ENCODE assay signal across 20 mouse cellular contexts in genomic region chr5:148640523-148640922, GRCm38 (mm10).
DNase-seq lines count a peak whose midpoint lies in the region; ATAC-seq and TF ChIP-seq lines count a peak whose summit lies in the region.
"Had no signal": no experiment of that assay in that cellular context is flagged by ENCODE, and none has a peak within 500 bp of the region (broad histone marks: within the 10 kb centered on the region; RNA-seq: fewer than 3 reads in every experiment).

No protein-coding gene starts in this region.

- 0 out of 2 replicates have a peak, but pooled peaks cover 1% of the 10 kb centered on the region for H3K4me1 ChIP-seq in forebrain, embryonic 11.5 days (replicated peaks; ENCODE audit: control insufficient read depth, insufficient read depth, low read length)
- H3K4me1 ChIP-seq in forebrain, embryonic 12.5 days: no peaks in the 10 kb centered on the region
- H3K4me1 ChIP-seq in kidney, postnatal 0 days (replicated peaks; ENCODE audit: insufficient read depth, low read length): 0 out of 2 replicates have a peak, but pooled peaks cover 2% of the 10 kb centered on the region
- H3K4me1 ChIP-seq in limb, embryonic 10.5 days: peaks cover 18% of the 10 kb centered on the region
- H3K4me1 ChIP-seq in midbrain, postnatal 0 days (ENCODE audit: insufficient read depth, low read length): no peaks in the 10 kb centered on the region
- H3K4me1 ChIP-seq: neural tube, embryonic 12.5 days; stomach, embryonic 15.5 days had no signal

- no peak for TF ChIP-seq CTCF in kidney, postnatal 0 days (IDR thresholded peaks at IDR 0.05; ENCODE audit: low read depth)
- no peak for TF ChIP-seq CTCF in midbrain, postnatal 0 days (IDR thresholded peaks at IDR 0.05)

- H3K27me3 ChIP-seq in forebrain, embryonic 11.5 days (ENCODE audit: control insufficient read depth, insufficient read depth, low read length): no peaks in the 10 kb centered on the region
- H3K27me3 ChIP-seq in forebrain, embryonic 12.5 days: no peaks in the 10 kb centered on the region
- H3K27me3 ChIP-seq in kidney, postnatal 0 days (ENCODE audit: insufficient read depth, low read length): no peaks in the 10 kb centered on the region
- peaks cover 19% of the 10 kb centered on the region for H3K27me3 ChIP-seq in limb, embryonic 10.5 days (ENCODE audit: low read depth, poor library complexity, severe bottlenecking)
- H3K27me3 ChIP-seq in midbrain, postnatal 0 days (ENCODE audit: insufficient read depth, low read length): no peaks in the 10 kb centered on the region
- H3K27me3 ChIP-seq: neural tube, embryonic 12.5 days; stomach, embryonic 15.5 days had no signal

- H3K4me2 ChIP-seq in forebrain, embryonic 11.5 days (ENCODE audit: low read depth, low read length, severe bottlenecking): no peak overlapping the region
- H3K4me2 ChIP-seq in forebrain, embryonic 12.5 days: no peak overlapping the region
- H3K4me2 ChIP-seq in kidney, postnatal 0 days (ENCODE audit: low read length): no peak overlapping the region
- H3K4me2 ChIP-seq in midbrain, postnatal 0 days (ENCODE audit: low read depth, low read length, poor library complexity, severe bottlenecking): peak overlapping the region; percentile 9; the same call in 1 of the 2 replicates
- H3K4me2 ChIP-seq: neural tube, embryonic 12.5 days; stomach, embryonic 15.5 days had no signal

- no peaks in the 10 kb centered on the region for H3K36me3 ChIP-seq in forebrain, embryonic 11.5 days (ENCODE audit: control insufficient read depth, insufficient read depth, low read length)
- H3K36me3 ChIP-seq in forebrain, embryonic 12.5 days (replicated peaks): no peaks in the 10 kb centered on the region
- H3K36me3 ChIP-seq in kidney, postnatal 0 days (ENCODE audit: insufficient read depth, low read length): no peaks in the 10 kb centered on the region
- no peaks in the 10 kb centered on the region for H3K36me3 ChIP-seq in limb, embryonic 10.5 days
- no peaks in the 10 kb centered on the region for H3K36me3 ChIP-seq in midbrain, postnatal 0 days (ENCODE audit: insufficient read depth, low read length)
- H3K36me3 ChIP-seq: heart, embryonic 10.5 days; neural tube, embryonic 12.5 days; stomach, embryonic 15.5 days had no signal

- 0 out of 2 replicates have a peak, but pooled peaks have one; percentile 39 for ATAC-seq in forebrain, embryonic 11.5 days (replicated peaks; ENCODE audit: low FRiP score)
- no peak for ATAC-seq in forebrain, embryonic 12.5 days (ENCODE audit: low FRiP score)
- peak; percentile 30; the same call in 1 of the 2 replicates for ATAC-seq in kidney, postnatal 0 days (replicated peaks; ENCODE audit: low FRiP score, low read depth)
- ATAC-seq in midbrain, postnatal 0 days (ENCODE audit: low FRiP score): no peak

- DNase-seq in forebrain, embryonic 11.5 days (ENCODE audit: low spot score): no peak
- DNase-seq in kidney, postnatal 0 days (ENCODE audit: low spot score): no peak
- no peak for DNase-seq in kidney, adult 9 months
- no peak for DNase-seq in limb, embryonic 10.5 days (ENCODE audit: low spot score)
- no peak for DNase-seq in midbrain, postnatal 0 days (ENCODE audit: low spot score)
- no peak for DNase-seq in frontal cortex, postnatal 36 days (ENCODE audit: low spot score in 2 of 2)
- no peak for DNase-seq in urinary bladder, adult 18-20 months (ENCODE audit: low spot score in 2 of 2)
- DNase-seq: adrenal gland, postnatal 25 days; cerebellum, adult 9-11 months; gastrocnemius, postnatal 14 days; heart, postnatal 4 days; layer of hippocampus, postnatal 36 days; lung, postnatal 14 days; right cerebral cortex, postnatal 4 days; thymus, postnatal 14 days had no signal

- no peak overlapping the region for H3K9ac ChIP-seq in forebrain, embryonic 11.5 days (ENCODE audit: low read length)
- H3K9ac ChIP-seq in forebrain, embryonic 12.5 days: no peak overlapping the region
- no peak overlapping the region for H3K9ac ChIP-seq in kidney, postnatal 0 days (ENCODE audit: low read depth, low read length)
- H3K9ac ChIP-seq in midbrain, postnatal 0 days (replicated peaks; ENCODE audit: low read length, poor library complexity, severe bottlenecking): no peak overlapping the region
- H3K9ac ChIP-seq: liver, embryonic 14.5 days; neural tube, embryonic 12.5 days; stomach, embryonic 15.5 days had no signal

- 35% methylated on average over 13 of the region's 14 CpGs for WGBS in forebrain, embryonic 11.5 days
- WGBS in forebrain, embryonic 12.5 days: 41% methylated on average over 13 of the region's 14 CpGs
- WGBS in kidney, postnatal 0 days: 32% methylated on average over 12 of the region's 14 CpGs
- WGBS in limb, embryonic 10.5 days: 46% methylated on average over 14 of the region's 14 CpGs
- WGBS in midbrain, postnatal 0 days: 36% methylated on average over 12 of the region's 14 CpGs

- no peaks in the 10 kb centered on the region for H3K9me3 ChIP-seq in forebrain, embryonic 11.5 days (ENCODE audit: control insufficient read depth, low read length)
- H3K9me3 ChIP-seq in forebrain, embryonic 12.5 days: no peaks in the 10 kb centered on the region
- no peaks in the 10 kb centered on the region for H3K9me3 ChIP-seq in kidney, postnatal 0 days (replicated peaks; ENCODE audit: low read length)
- H3K9me3 ChIP-seq in limb, embryonic 10.5 days (replicated peaks): no peaks in the 10 kb centered on the region
- no peaks in the 10 kb centered on the region for H3K9me3 ChIP-seq in midbrain, postnatal 0 days (ENCODE audit: low read length)
- H3K9me3 ChIP-seq: heart, embryonic 10.5 days; neural tube, embryonic 12.5 days; stomach, embryonic 15.5 days had no signal

- H3K27ac ChIP-seq in forebrain, embryonic 11.5 days (ENCODE audit: low read depth, low read length): no peak overlapping the region
- H3K27ac ChIP-seq in forebrain, embryonic 12.5 days: no peak overlapping the region
- H3K27ac ChIP-seq in kidney, postnatal 0 days: no peak overlapping the region
- no peak overlapping the region for H3K27ac ChIP-seq in limb, embryonic 10.5 days
- no peak overlapping the region for H3K27ac ChIP-seq in midbrain, postnatal 0 days (ENCODE audit: low read depth, low read length)
- H3K27ac ChIP-seq: heart, embryonic 10.5 days; liver, embryonic 14.5 days; neural tube, embryonic 12.5 days; stomach, embryonic 15.5 days had no signal

- no peak overlapping the region for H3K4me3 ChIP-seq in forebrain, embryonic 11.5 days (ENCODE audit: low read depth, low read length)
- H3K4me3 ChIP-seq in forebrain, embryonic 12.5 days (replicated peaks): no peak overlapping the region
- no peak overlapping the region for H3K4me3 ChIP-seq in kidney, postnatal 0 days (replicated peaks; ENCODE audit: low read depth, low read length)
- 0 out of 2 replicates have a peak overlapping the region, but pooled peaks have one; percentile 5 for H3K4me3 ChIP-seq in limb, embryonic 10.5 days
- H3K4me3 ChIP-seq in midbrain, postnatal 0 days (ENCODE audit: low read depth, low read length): no peak overlapping the region
- H3K4me3 ChIP-seq: heart, embryonic 10.5 days; neural tube, embryonic 12.5 days; stomach, embryonic 15.5 days had no signal

Comparison
In these comparisons a context has a peak if more than half of its experiments do, and no peak if none do; other contexts are left out.
1. ATAC-seq: peak in forebrain, embryonic 11.5 days (single experiment) and kidney, postnatal 0 days (single experiment); none in forebrain, embryonic 12.5 days (single experiment) and midbrain, postnatal 0 days (single experiment).